Mouse (Mus musculus) left cerebral cortex, adult 11 months (tissue): ENCODE measurements at regions not wholly inside any gene's neighbourhood (a gene's known extent, or its start where the extent isn't known, plus 50 kb on each side); places are given as distances from the start of the nearest gene placed in this dataset.

ENCODE experiments used
- DNase-seq: peaks from one replicate; pipeline ENCODE4 v3.0.0; 2022; ENCODE audit warnings: low spot score

GRCm38 (mm10) chr10:91314441-91314840 lies 133.3 kb upstream of the Tmpo start:
- DNase-seq: no peak

- DNase-seq: no peak
Observed at GRCm38 (mm10) chr10:91313316-91313715, 132.2 kb upstream of the Tmpo start.

GRCm38 (mm10) chr10:91312913-91313312 lies 131.8 kb upstream of the Tmpo start:
- DNase-seq: no peak

GRCm38 (mm10) chr10:91300067-91300466 lies 119.0 kb upstream of the Tmpo start:
- no peak for DNase-seq

GRCm38 (mm10) chr10:91297792-91298460 lies 116.8 kb upstream of the Tmpo start:
- peak; percentile 39 for DNase-seq

- no peak for DNase-seq
Observed at GRCm38 (mm10) chr10:91295345-91295744, 114.2 kb upstream of the Tmpo start.

- no peak for DNase-seq
Observed at GRCm38 (mm10) chr10:91293226-91293625, 112.1 kb upstream of the Tmpo start.

- no peak for DNase-seq
Observed at GRCm38 (mm10) chr10:91284259-91284658, 103.1 kb upstream of the Tmpo start.

GRCm38 (mm10) chr10:91270955-91271741 lies 90.0 kb upstream of the Tmpo start:
- DNase-seq: peak; percentile 65

- no peak for DNase-seq
Observed at GRCm38 (mm10) chr10:91270268-91270954, 89.3 kb upstream of the Tmpo start.

- no peak for DNase-seq
Observed at GRCm38 (mm10) chr10:91267886-91268285, 86.8 kb upstream of the Tmpo start.

- no peak for DNase-seq
Observed at GRCm38 (mm10) chr10:91260416-91260815, 79.3 kb upstream of the Tmpo start.

GRCm38 (mm10) chr10:91249681-91250195 lies 68.6 kb upstream of the Tmpo start:
- no peak for DNase-seq

GRCm38 (mm10) chr10:91244297-91244696 lies 63.2 kb upstream of the Tmpo start:
- DNase-seq: no peak

GRCm38 (mm10) chr10:91242491-91243046 lies 61.5 kb upstream of the Tmpo start:
- no peak for DNase-seq

GRCm38 (mm10) chr10:91241611-91242005 lies 60.5 kb upstream of the Tmpo start:
- DNase-seq: no peak

- DNase-seq: no peak
Observed at GRCm38 (mm10) chr10:91240856-91241610, 59.9 kb upstream of the Tmpo start.

- no peak for DNase-seq
Observed at GRCm38 (mm10) chr10:91240320-91240719, 59.2 kb upstream of the Tmpo start.

GRCm38 (mm10) chr10:91236844-91237243 lies 55.7 kb upstream of the Tmpo start:
- no peak for DNase-seq

GRCm38 (mm10) chr10:91234709-91235108 lies 53.6 kb upstream of the Tmpo start:
- DNase-seq: no peak
